Mouse (Mus musculus) heart, postnatal 0 days (tissue): Measurements from ENCODE around the gene Mmp15.

Experiments used
- CTCF ChIP-seq: IDR thresholded peaks from 2 replicates; pipeline ENCODE4 v1.5.1; 2016; ENCODE audit warnings: antibody characterized with exemption, control low read depth, low read depth
- EP300 ChIP-seq: IDR thresholded peaks from 2 replicates; pipeline ENCODE4 v1.6.1; 2016; ENCODE audit warnings: antibody characterized with exemption, low read depth

GRCm38 (mm10) chr8:95399131-95399530 lies 47.1 kb downstream of the Mmp15 start:
- TF ChIP-seq CTCF (no peak), EP300 (no peak)
